Mouse (Mus musculus) megakaryocyte, embryonic 14.5 days (primary cell): ENCODE results near the gene Sik1. TPM values are rescaled to one million over a fixed set of nuclear protein-coding genes. Genes with fewer than 3 reads are reported as not detected.

Source experiments
- H3K27me3 ChIP-seq: replicated peaks from 2 replicates; pipeline ENCODE3; 2012; ENCODE audit warnings: inconsistent platforms
- H3K36me3 ChIP-seq: replicated peaks from 2 replicates; pipeline ENCODE3; 2012; ENCODE audit warnings: low read length, inconsistent platforms, mixed read lengths
- H3K4me1 ChIP-seq: 2 replicates; pipeline ENCODE4 v1.6.1; 2012; ENCODE audit warnings: inconsistent platforms
- H3K4me3 ChIP-seq: replicated peaks from 2 replicates; pipeline ENCODE3; 2012; ENCODE audit warnings: moderate library complexity, mild to moderate bottlenecking, inconsistent platforms
- H3K9me3 ChIP-seq: 2 replicates; pipeline ENCODE4 v1.6.1; 2012; ENCODE audit warnings: inconsistent platforms
- FLI1 ChIP-seq: IDR thresholded peaks from 2 replicates; pipeline ENCODE4 v1.6.1; 2012; ENCODE audit warnings: low read length, inconsistent platforms, mixed read lengths
- GATA1 ChIP-seq: IDR thresholded peaks from 3 replicates; pipeline ENCODE4 v1.6.1; 2012; ENCODE audit warnings: mixed read lengths, low read length, inconsistent platforms, borderline replicate concordance
- polyA plus RNA-seq: library from polyadenylated mRNA; stranded (reverse); fragments of >175 nt; gene quantifications from 2 replicates; pipeline ENCODE4 v1.2.3, GENCODE M21; 2012; ENCODE audit warnings: low replicate concordance; ENCODE audit not compliant: insufficient read depth

The Sik1 gene
- polyA plus RNA-seq, 1 experiment, result 12.8 TPM

- no peaks in the 10 kb centered on the region for H3K36me3 ChIP-seq
- no peaks in the 10 kb centered on the region for H3K9me3 ChIP-seq
- H3K27me3 ChIP-seq, result peaks cover 44% of the 10 kb centered on the region
- TF ChIP-seq GATA1 (no peak), FLI1 (no peak)
- H3K4me3 ChIP-seq, result no peak overlapping the region
- H3K4me1 ChIP-seq, result peaks cover 78% of the 10 kb centered on the region
Measured at GRCm38 (mm10) chr17:31875326-31875930, 19.8 kb upstream of the Sik1 start.

GRCm38 (mm10) chr17:31874691-31875090, 19.1 kb upstream of the Sik1 start:
- Histone ChIP-seq H3K36me3 (no peaks in the 10 kb centered on the region), H3K4me1 (peaks cover 78% of the 10 kb centered on the region), H3K9me3 (no peaks in the 10 kb centered on the region), H3K4me3 (peak overlapping the region; percentile 11), H3K27me3 (peaks cover 36% of the 10 kb centered on the region)
- no peak for TF ChIP-seq FLI1
- TF ChIP-seq GATA1, result no peak

GRCm38 (mm10) chr17:31873973-31874372, 18.4 kb upstream of the Sik1 start:
- peak overlapping the region; percentile 30 for H3K4me3 ChIP-seq
- peaks cover 30% of the 10 kb centered on the region for H3K27me3 ChIP-seq
- H3K4me1 ChIP-seq, result peaks cover 74% of the 10 kb centered on the region
- TF ChIP-seq FLI1, result no peak
- no peak for TF ChIP-seq GATA1
- H3K36me3 ChIP-seq, result no peaks in the 10 kb centered on the region
- H3K9me3 ChIP-seq, result no peaks in the 10 kb centered on the region

DNA sequence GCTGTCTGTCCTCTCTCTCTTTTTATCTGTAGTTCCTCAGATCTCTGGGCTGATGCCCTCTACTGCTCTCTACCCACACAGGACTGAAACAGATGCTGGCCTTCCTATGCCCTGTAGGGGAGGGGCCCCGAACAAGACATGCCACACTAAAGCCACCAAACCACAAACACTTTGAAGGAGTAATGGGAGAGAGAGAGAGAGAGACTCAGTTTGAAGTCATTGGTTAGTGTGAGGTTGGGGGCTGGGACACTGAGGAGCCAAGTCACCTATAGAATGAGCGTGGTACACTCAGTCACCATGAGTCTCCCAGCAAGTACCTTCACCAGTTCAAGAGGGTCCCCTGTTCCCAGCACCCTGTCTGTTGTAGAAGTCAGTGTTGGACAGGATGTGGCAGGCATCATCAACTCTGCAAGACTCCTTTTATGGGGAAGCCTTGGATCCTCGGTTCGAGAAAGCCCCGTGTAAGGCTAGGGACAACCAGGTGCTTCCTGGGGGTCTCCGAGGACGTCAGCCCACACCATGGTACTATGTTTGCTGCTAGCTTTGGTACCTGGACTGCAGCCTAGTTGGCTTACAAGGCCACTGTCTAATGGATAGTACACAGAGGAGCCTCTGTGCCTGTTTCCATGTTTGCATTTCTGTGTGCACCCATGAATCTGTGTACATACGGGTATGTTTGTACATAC, 17.7 kb upstream of the Sik1 start:
- Histone ChIP-seq H3K27me3 (peaks cover 29% of the 10 kb centered on the region), H3K36me3 (no peaks in the 10 kb centered on the region), H3K4me1 (peaks cover 74% of the 10 kb centered on the region), H3K4me3 (no peak overlapping the region), H3K9me3 (no peaks in the 10 kb centered on the region)
- TF ChIP-seq FLI1, result no peak
- TF ChIP-seq GATA1, result no peak

GRCm38 (mm10) chr17:31872826-31873165, 17.2 kb upstream of the Sik1 start:
- TF ChIP-seq GATA1 (no peak), FLI1 (no peak)
- Histone ChIP-seq H3K4me1 (peaks cover 75% of the 10 kb centered on the region), H3K4me3 (no peak overlapping the region), H3K9me3 (no peaks in the 10 kb centered on the region), H3K27me3 (peaks cover 28% of the 10 kb centered on the region), H3K36me3 (no peaks in the 10 kb centered on the region)

- Histone ChIP-seq H3K27me3 (peaks cover 26% of the 10 kb centered on the region), H3K9me3 (no peaks in the 10 kb centered on the region), H3K4me1 (peaks cover 74% of the 10 kb centered on the region), H3K36me3 (no peaks in the 10 kb centered on the region), H3K4me3 (no peak overlapping the region)
- TF ChIP-seq FLI1 (no peak), GATA1 (no peak)
Measured at GRCm38 (mm10) chr17:31871968-31872825, 16.6 kb upstream of the Sik1 start.

- Histone ChIP-seq H3K4me3 (peak overlapping the region; percentile 84), H3K36me3 (no peaks in the 10 kb centered on the region), H3K9me3 (no peaks in the 10 kb centered on the region), H3K27me3 (peaks cover 22% of the 10 kb centered on the region), H3K4me1 (peaks cover 71% of the 10 kb centered on the region)
- TF ChIP-seq FLI1 (no peak), GATA1 (no peak)
Measured at GRCm38 (mm10) chr17:31870931-31871421, 15.4 kb upstream of the Sik1 start.

DNA sequence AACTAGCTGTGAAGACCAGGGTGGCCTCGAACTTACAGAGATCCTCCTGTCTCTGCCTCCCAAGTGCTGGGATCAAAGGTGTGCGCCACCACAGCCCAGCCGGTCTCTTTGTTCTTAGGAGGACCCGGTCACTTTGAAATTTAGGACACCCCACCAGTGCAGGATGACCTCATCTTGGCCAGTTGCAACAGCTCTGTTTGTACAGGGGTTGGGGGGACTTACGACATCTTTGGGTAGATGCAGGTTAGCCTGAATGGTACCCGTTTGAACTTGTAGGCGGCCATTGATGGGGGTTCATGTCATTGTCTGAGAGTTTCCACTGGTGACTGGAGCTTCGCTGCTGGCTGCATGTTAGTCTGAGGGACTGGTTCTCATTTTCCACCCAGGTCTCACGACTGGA, 14.8 kb upstream of the Sik1 start:
- no peaks in the 10 kb centered on the region for H3K36me3 ChIP-seq
- H3K9me3 ChIP-seq, result no peaks in the 10 kb centered on the region
- peak overlapping the region; percentile 7 for H3K4me3 ChIP-seq
- no peak for TF ChIP-seq GATA1
- no peak for TF ChIP-seq FLI1
- peaks cover 71% of the 10 kb centered on the region for H3K4me1 ChIP-seq
- H3K27me3 ChIP-seq, result peaks cover 22% of the 10 kb centered on the region

DNA sequence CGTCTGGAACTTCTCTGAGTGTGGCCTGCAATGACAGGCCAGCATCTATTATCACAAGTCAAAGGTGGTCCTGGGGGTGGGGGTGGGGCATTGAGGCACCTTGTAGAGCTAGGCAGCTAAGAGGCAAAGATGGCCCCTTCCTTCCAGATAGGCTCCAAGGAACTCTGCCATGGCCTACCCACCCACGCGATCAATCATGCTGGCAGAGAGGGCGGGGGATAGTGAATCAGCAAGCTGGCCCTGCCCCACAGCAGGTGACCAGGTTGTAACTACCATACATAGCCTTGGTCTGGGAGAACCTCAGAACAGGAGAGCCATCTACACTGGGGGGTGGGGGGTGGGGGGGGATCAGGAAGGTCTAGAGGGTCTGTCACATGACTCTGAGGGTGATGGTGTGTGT, 12.5 kb upstream of the Sik1 start:
- TF ChIP-seq FLI1 (no peak), GATA1 (no peak)
- Histone ChIP-seq H3K36me3 (no peaks in the 10 kb centered on the region), H3K4me1 (peaks cover 65% of the 10 kb centered on the region), H3K27me3 (peaks cover 32% of the 10 kb centered on the region), H3K4me3 (no peak overlapping the region), H3K9me3 (no peaks in the 10 kb centered on the region)
